Mouse (Mus musculus) hindbrain, embryonic 14.5 days (tissue): ENCODE results near the gene Terb2. TPM values are rescaled to one million over a fixed set of nuclear protein-coding genes. Genes with fewer than 3 reads are reported as not detected.

Experiments
- ATAC-seq: fragments of 200-750 bp; cut with Nextera tagmentation; 2 replicates; pipeline ENCODE4 v1.8.0; 2017; ENCODE audit warnings: moderate number of reproducible peaks, mild to moderate bottlenecking, moderate TSS enrichment, moderate library complexity; ENCODE audit not compliant: low FRiP score
- DNase-seq: peaks from one replicate; pipeline ENCODE4 v3.0.0-alpha.2; 2015; ENCODE audit warnings: low spot score
- H3K27ac ChIP-seq: fragments of 300-500 bp; sonication (generic); 2 replicates; pipeline ENCODE4 v1.5.1; 2014; ENCODE audit warnings: mild to moderate bottlenecking, moderate library complexity
- H3K27me3 ChIP-seq: fragments of 300-500 bp; sonication (generic); 2 replicates; pipeline ENCODE4 v1.6.1; 2014; ENCODE audit warnings: mild to moderate bottlenecking, low read length, mixed read lengths; ENCODE audit not compliant: control insufficient read depth, insufficient read depth
- H3K36me3 ChIP-seq: fragments of 300-500 bp; sonication (generic); replicated peaks from 2 replicates; pipeline ENCODE4 v1.6.1; 2014; ENCODE audit not compliant: control insufficient read depth, insufficient read depth
- H3K4me1 ChIP-seq: fragments of 300-500 bp; sonication (generic); replicated peaks from 2 replicates; pipeline ENCODE4 v1.6.1; 2014; ENCODE audit warnings: antibody characterized with exemption, low read length, mixed read lengths; ENCODE audit not compliant: control insufficient read depth, insufficient read depth
- H3K4me2 ChIP-seq: fragments of 300-500 bp; sonication (generic); replicated peaks from 2 replicates; pipeline ENCODE4 v1.6.1; 2014; ENCODE audit warnings: mild to moderate bottlenecking, moderate library complexity
- H3K4me3 ChIP-seq: fragments of 300-500 bp; sonication (generic); replicated peaks from 2 replicates; pipeline ENCODE4 v1.5.1; 2014; ENCODE audit warnings: mild to moderate bottlenecking, low read length
- H3K9ac ChIP-seq: fragments of 300-500 bp; sonication (generic); 2 replicates; pipeline ENCODE4 v1.6.1; 2014
- H3K9me3 ChIP-seq: fragments of 300-500 bp; sonication (generic); 2 replicates; pipeline ENCODE4 v1.6.1; 2016; ENCODE audit warnings: low read length; ENCODE audit not compliant: control insufficient read depth
- WGBS: fragments of 180-500 bp; shearing (Covaris S2); extraction: QIAGEN DNeasy Blood & Tissue Kit; methylation state at CpG from one replicate; pipeline ENCODE4 v1.1.7; 2014; 5-methylcytosine and 5-hydroxymethylcytosine counted together
- polyA plus RNA-seq: library from polyadenylated mRNA; unstranded; fragments of >200 nt; fragmentation: Nextera tagmentation; extraction: Ambion mirVana; gene quantifications from 2 replicates; pipeline ENCODE4 v1.2.1, GENCODE M21; 2014

The Terb2 gene
- polyA plus RNA-seq, 1 experiment from 2014 or later, result not detected

DNA sequence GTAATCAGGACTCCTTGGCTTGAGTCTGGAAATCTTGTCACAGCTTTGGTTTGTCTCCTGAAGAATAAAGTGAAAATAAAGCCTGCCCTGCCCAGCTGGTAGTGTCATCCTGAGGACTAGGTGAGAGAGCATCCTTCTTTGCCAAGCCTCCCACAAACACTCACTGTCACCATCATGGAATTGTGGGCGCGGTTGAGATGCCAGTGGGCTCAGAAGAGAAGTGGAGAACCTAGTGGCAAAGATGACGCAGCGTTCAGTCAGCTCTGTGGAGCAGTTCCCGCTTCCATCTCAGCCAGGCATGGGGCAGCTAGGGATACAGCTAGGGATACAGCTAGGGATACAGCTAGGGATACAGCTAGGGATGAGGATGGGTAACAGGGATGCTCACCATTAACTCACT lies 69.9 kb downstream of the Terb2 start:
- Histone ChIP-seq H3K9ac (no peak overlapping the region), H3K36me3 (no peaks in the 10 kb centered on the region), H3K27me3 (no peaks in the 10 kb centered on the region), H3K4me2 (no peak overlapping the region), H3K27ac (no peak overlapping the region), H3K4me3 (no peak overlapping the region), H3K4me1 (no peaks in the 10 kb centered on the region), H3K9me3 (no peaks in the 10 kb centered on the region)
- WGBS, result 93% methylated on average over 5 of the region's 5 CpGs
- no peak for DNase-seq
- ATAC-seq, result no peak

Other genes with a start within 250 kb of the Terb2 start
- 34.5 and 35.5 TPM in 2 replicates for gene Ctdspl2, start 230.3 kb upstream of the Terb2 start, polyA plus RNA-seq
- gene Mageb3, start 230.2 kb upstream of the Terb2 start, polyA plus RNA-seq, result 0.31 and 0.43 TPM in 2 replicates
- gene Eif3j1, start 157.7 kb upstream of the Terb2 start, polyA plus RNA-seq, result 13.4 and 13.5 TPM in 2 replicates
- gene Spg11, start 67.9 kb upstream of the Terb2 start, polyA plus RNA-seq, result 9.6 and 10.8 TPM in 2 replicates
- gene B2m, start 38.6 kb upstream of the Terb2 start, polyA plus RNA-seq, result 113 and 135 TPM in 2 replicates
- gene Trim69, start 25.6 kb upstream of the Terb2 start, polyA plus RNA-seq, result not detected in 2 replicates
- not detected in 2 replicates for gene Patl2, start 83 bp upstream of the Terb2 start, polyA plus RNA-seq
- 25.6 and 27.4 TPM in 2 replicates for gene Sord, start 48.5 kb downstream of the Terb2 start, polyA plus RNA-seq
- not detected in 2 replicates for gene Duox2, start 112.2 kb downstream of the Terb2 start, polyA plus RNA-seq
- gene Duoxa2, start 112.6 kb downstream of the Terb2 start, polyA plus RNA-seq, result 0.46 TPM in 1 of 2 replicates, not detected in the other
- 0.16 and 0.31 TPM in 2 replicates for gene Duoxa1, start 127.5 kb downstream of the Terb2 start, polyA plus RNA-seq
- 0.04 and 0.12 TPM in 2 replicates for gene Duox1, start 129.4 kb downstream of the Terb2 start, polyA plus RNA-seq
- gene Shf, start 182.9 kb downstream of the Terb2 start, polyA plus RNA-seq, result 17.9 and 19.2 TPM in 2 replicates
- 0.07 and 0.09 TPM in 2 replicates for gene Slc28a2, start 240.2 kb downstream of the Terb2 start, polyA plus RNA-seq